Mouse (Mus musculus) small intestine, adult 2 months (tissue): ENCODE measurements around the gene Hdac9.

ENCODE experiments used
- CTCF ChIP-seq: fragments of 200-500 bp; IDR thresholded peaks from 2 replicates; pipeline ENCODE4 v1.5.1; 2012; ENCODE audit warnings: low read depth, mild to moderate bottlenecking, control low read depth, inconsistent platforms, low read length, moderate library complexity, mixed read lengths; ENCODE audit not compliant: insufficient replicate concordance, insufficient read length; ENCODE audit errors: extremely low read depth
- POLR2A ChIP-seq: fragments of 200-500 bp; IDR thresholded peaks from 2 replicates; pipeline ENCODE4 v1.6.1; 2012; ENCODE audit warnings: low read depth, mild to moderate bottlenecking, control low read depth, inconsistent platforms, low read length, moderate library complexity

GRCm38 (mm10) chr12:34200030-34200446 lies 716.9 kb downstream of the Hdac9 start:
- TF ChIP-seq CTCF (no peak), POLR2A (no peak)
